Mouse (Mus musculus): Measurements from ENCODE around the gene St3gal3. TPM values are rescaled to one million over a fixed set of nuclear protein-coding genes. Genes with fewer than 3 reads are reported as not detected.

Gene St3gal3
- total and polyA plus RNA-seq, 3 experiments = 16.4 to 23.3 TPM; not detected in 1

- Histone ChIP-seq H3K27ac (ENCODE audit: control insufficient read depth, low read depth, low read length) (no peak overlapping the region), H3K9me3 (replicated peaks; ENCODE audit: insufficient read depth, low read length) (no peaks in the 10 kb centered on the region)
- no peak for DNase-seq (ENCODE audit: low read depth, low spot score)
Measured at GRCm38 (mm10) chr4:117895339-117895738, 239.4 kb downstream of the St3gal3 start.

DNA sequence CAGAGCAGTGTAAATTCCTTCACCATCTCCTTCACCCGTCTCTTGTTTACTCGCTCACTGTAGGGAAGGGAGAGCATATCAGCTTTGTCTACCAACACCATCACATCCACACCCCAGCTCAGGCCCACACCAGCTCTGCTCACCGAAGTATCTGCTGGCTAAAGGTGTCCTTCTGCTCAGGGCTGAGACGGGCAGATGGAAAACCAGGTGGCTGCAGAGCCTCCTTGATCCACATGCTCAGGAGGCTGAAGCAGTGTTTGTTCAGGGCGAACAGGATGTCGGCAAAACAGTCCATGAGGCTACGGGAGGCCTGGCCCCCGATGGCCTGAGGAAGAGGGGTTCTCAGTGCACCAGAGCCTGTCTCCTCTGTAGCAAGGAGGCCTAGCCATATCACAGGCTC lies 240.1 kb downstream of the St3gal3 start:
- Histone ChIP-seq H3K4me3 (ENCODE audit: control insufficient read depth in 1 of 2, insufficient read depth in 1 of 2, low read depth in 2 of 2, low read length in 2 of 2) (no peak overlapping the region), H3K9me3 (replicated peaks; ENCODE audit: insufficient read depth, low read length) (no peaks in the 10 kb centered on the region), H3K4me1 (ENCODE audit: control insufficient read depth in 1 of 2, insufficient read depth in 2 of 2, low read length in 2 of 2) (peaks cover 0 to 4% of the 10 kb centered on the region in 2 experiments; a peak in 2 of 4 replicates), H3K9ac (ENCODE audit: control insufficient read depth, low read depth, low read length, poor library complexity, severe bottlenecking) (no peak overlapping the region), H3K27me3 (ENCODE audit: control insufficient read depth in 1 of 2, insufficient read depth in 2 of 2, low read length in 2 of 2) (no peaks in the 10 kb centered on the region), H3K27ac (ENCODE audit: control insufficient read depth, low read depth, low read length) (no peak overlapping the region), H3K36me3 (ENCODE audit: control insufficient read depth in 1 of 2, insufficient read depth in 2 of 2, low read length in 2 of 2) (no peaks in the 10 kb centered on the region), H3K79me2 (ENCODE audit: control insufficient read depth, insufficient read depth, low read length, poor library complexity) (peaks cover 10% of the 10 kb centered on the region)
- DNase-seq (ENCODE audit: low read depth, low spot score) = no peak
- TF ChIP-seq POLR2AphosphoS5 (IDR thresholded peaks at IDR 0.05; ENCODE audit: borderline replicate concordance, low read depth, low read length) = no peak
- TF ChIP-seq MAFK (IDR thresholded peaks at IDR 0.05; ENCODE audit: borderline replicate concordance, low read depth, low read length) = no peak
- no peak for TF ChIP-seq USF2 (IDR thresholded peaks at IDR 0.05; ENCODE audit: borderline replicate concordance in 1 of 2, insufficient read depth in 1 of 2, low read depth in 1 of 2, low read length in 2 of 2)
- no peak for TF ChIP-seq JUND (IDR thresholded peaks at IDR 0.05; ENCODE audit: low read depth, low read length)
- TF ChIP-seq MYB (IDR thresholded peaks at IDR 0.05; ENCODE audit: low read depth, low read length) = no peak
- TF ChIP-seq GATA1 (IDR thresholded peaks at IDR 0.05; ENCODE audit: low read depth, low read length) = no peak
- TF ChIP-seq TAL1 (IDR thresholded peaks at IDR 0.05; ENCODE audit: low read length) = no peak
- TF ChIP-seq TCF12 (IDR thresholded peaks at IDR 0.05; ENCODE audit: low read depth, low read length) = no peak
- no peak for TF ChIP-seq MYC (IDR thresholded peaks at IDR 0.05; ENCODE audit: low read depth, low read length)
- TF ChIP-seq TBP (IDR thresholded peaks at IDR 0.05; ENCODE audit: low read depth, low read length) = no peak

More at GRCm38 (mm10) chr4:117895339-117895738, 239.4 kb downstream of the St3gal3 start:
- TF ChIP-seq UBTF (IDR thresholded peaks at IDR 0.05; ENCODE audit: borderline replicate concordance, insufficient read depth, low read depth, low read length) (no peak), POLR2AphosphoS5 (IDR thresholded peaks at IDR 0.05; ENCODE audit: borderline replicate concordance, low read depth, low read length) (no peak), SIN3A (IDR thresholded peaks at IDR 0.05; ENCODE audit: low read length) (no peak), USF1 (IDR thresholded peaks at IDR 0.05; ENCODE audit: low read depth, low read length) (no peak)
- no peak overlapping the region for H3K9ac ChIP-seq (ENCODE audit: control insufficient read depth, low read depth, low read length, poor library complexity, severe bottlenecking)
- no peaks in the 10 kb centered on the region for H3K36me3 ChIP-seq (ENCODE audit: control insufficient read depth in 1 of 2, insufficient read depth in 2 of 2, low read length in 2 of 2)
- H3K4me1 ChIP-seq (ENCODE audit: control insufficient read depth in 1 of 2, insufficient read depth in 2 of 2, low read length in 2 of 2) = peaks cover 0 to 4% of the 10 kb centered on the region in 2 experiments; a peak in 2 of 4 replicates
- H3K4me3 ChIP-seq (ENCODE audit: control insufficient read depth in 1 of 2, insufficient read depth in 1 of 2, low read depth in 2 of 2, low read length in 2 of 2) = no peak overlapping the region
- H3K27me3 ChIP-seq (ENCODE audit: control insufficient read depth in 1 of 2, insufficient read depth in 2 of 2, low read length in 2 of 2) = no peaks in the 10 kb centered on the region
- peaks cover 10% of the 10 kb centered on the region for H3K79me2 ChIP-seq (ENCODE audit: control insufficient read depth, insufficient read depth, low read length, poor library complexity)

- no peak overlapping the region for H3K27ac ChIP-seq (ENCODE audit: control insufficient read depth, low read depth, low read length)
- H3K79me2 ChIP-seq (ENCODE audit: control insufficient read depth, insufficient read depth, low read length, poor library complexity) = peaks cover 10% of the 10 kb centered on the region
- H3K9me3 ChIP-seq (replicated peaks; ENCODE audit: insufficient read depth, low read length) = no peaks in the 10 kb centered on the region
- no peaks in the 10 kb centered on the region for H3K27me3 ChIP-seq (ENCODE audit: control insufficient read depth in 1 of 2, insufficient read depth in 2 of 2, low read length in 2 of 2)
- no peaks in the 10 kb centered on the region for H3K36me3 ChIP-seq (ENCODE audit: control insufficient read depth in 1 of 2, insufficient read depth in 2 of 2, low read length in 2 of 2)
- H3K4me1 ChIP-seq (ENCODE audit: control insufficient read depth in 1 of 2, insufficient read depth in 2 of 2, low read length in 2 of 2) = peaks cover 0 to 4% of the 10 kb centered on the region in 2 experiments; a peak in 2 of 4 replicates
- peak; percentile 79 for DNase-seq (ENCODE audit: low read depth, low spot score)
- H3K4me3 ChIP-seq (ENCODE audit: control insufficient read depth in 1 of 2, insufficient read depth in 1 of 2, low read depth in 2 of 2, low read length in 2 of 2) = no peak overlapping the region
- H3K9ac ChIP-seq (ENCODE audit: control insufficient read depth, low read depth, low read length, poor library complexity, severe bottlenecking) = no peak overlapping the region
- TF ChIP-seq SMC3 (IDR thresholded peaks at IDR 0.05; ENCODE audit: low read depth, low read length) = peak; percentile 15; the same call in 1 of the 2 replicates
- TF ChIP-seq TCF12 (IDR thresholded peaks at IDR 0.05; ENCODE audit: low read depth, low read length) = no peak
- no peak for TF ChIP-seq USF2 (IDR thresholded peaks at IDR 0.05; ENCODE audit: borderline replicate concordance in 1 of 2, insufficient read depth in 1 of 2, low read depth in 1 of 2, low read length in 2 of 2)
- no peak for TF ChIP-seq GABPA (IDR thresholded peaks at IDR 0.05; ENCODE audit: low read depth, low read length)
- no peak for TF ChIP-seq KAT2A (conservative IDR thresholded peaks at IDR 0.05; ENCODE audit: low read depth, low read length)
- no peak for TF ChIP-seq BHLHE40 (IDR thresholded peaks at IDR 0.05; ENCODE audit: borderline replicate concordance, low read depth, low read length)
- TF ChIP-seq UBTF (IDR thresholded peaks at IDR 0.05; ENCODE audit: borderline replicate concordance, insufficient read depth, low read depth, low read length) = no peak
- no peak for TF ChIP-seq ELF1 (IDR thresholded peaks at IDR 0.05; ENCODE audit: low read depth, low read length)
- TF ChIP-seq GATA1 (IDR thresholded peaks at IDR 0.05; ENCODE audit: low read depth, low read length) = no peak
- no peak for TF ChIP-seq CTCF (IDR thresholded peaks at IDR 0.05 in 2 of 3, conservative IDR thresholded peaks at IDR 0.05 in 1 of 3; ENCODE audit: control insufficient read depth in 1 of 3, insufficient read depth in 1 of 3, low read depth in 2 of 3, low read length in 3 of 3, poor library complexity in 1 of 3, severe bottlenecking in 1 of 3)
- no peak for TF ChIP-seq NELFE (IDR thresholded peaks at IDR 0.05; ENCODE audit: low read depth, low read length)
- no peak for TF ChIP-seq MYB (IDR thresholded peaks at IDR 0.05; ENCODE audit: low read depth, low read length)
- peak; percentile 85 for TF ChIP-seq MXI1 (IDR thresholded peaks at IDR 0.05; ENCODE audit: low read depth, low read length)
- no peak for TF ChIP-seq MEF2A (IDR thresholded peaks at IDR 0.05; ENCODE audit: extremely low read depth, insufficient replicate concordance, low read depth, low read length, poor library complexity, severe bottlenecking)
- TF ChIP-seq HCFC1 (IDR thresholded peaks at IDR 0.05; ENCODE audit: low read depth, low read length) = peak; percentile 31; the same call in 1 of the 2 replicates
- no peak for TF ChIP-seq JUND (IDR thresholded peaks at IDR 0.05; ENCODE audit: low read depth, low read length)
- no peak for TF ChIP-seq MAZ (IDR thresholded peaks at IDR 0.05; ENCODE audit: low read depth, low read length)
Measured at GRCm38 (mm10) chr4:117893376-117893775, 241.3 kb downstream of the St3gal3 start.
